Comparison of ENCODE assay signal across 9 mouse cellular contexts in genomic region chr4:149674814-149675377, GRCm38 (mm10). TPM values are rescaled to one million over a fixed set of nuclear protein-coding genes. Genes with fewer than 3 reads are reported as not detected.
DNase-seq lines count a peak whose midpoint lies in the region; ATAC-seq lines count a peak whose summit lies in the region.
"Had no signal": no experiment of that assay in that cellular context is flagged by ENCODE, and none has a peak within 500 bp of the region (broad histone marks: within the 10 kb centered on the region; RNA-seq: fewer than 3 reads in every experiment).

No protein-coding gene starts in this region.

- ATAC-seq in kidney, embryonic 14.5 days (ENCODE audit: low FRiP score, low TSS enrichment), result no peak
- no peak for ATAC-seq in embryonic facial prominence, embryonic 13.5 days (ENCODE audit: insufficient number of reproducible peaks, insufficient read depth, low FRiP score, low TSS enrichment, low read depth)
- ATAC-seq in hindbrain, embryonic 14.5 days (ENCODE audit: low FRiP score), result no peak
- no peak for ATAC-seq in midbrain, embryonic 15.5 days (replicated peaks)

- H3K4me3 ChIP-seq in kidney, embryonic 14.5 days (ENCODE audit: low read length), result peak overlapping the region; percentile 60
- peak overlapping the region; percentile 70 for H3K4me3 ChIP-seq in embryonic facial prominence, embryonic 13.5 days
- H3K4me3 ChIP-seq in hindbrain, embryonic 14.5 days (replicated peaks; ENCODE audit: low read length), result peak overlapping the region; percentile 71
- H3K4me3 ChIP-seq in midbrain, embryonic 15.5 days, result peak overlapping the region; percentile 60

- H3K9me3 ChIP-seq in kidney, embryonic 14.5 days (ENCODE audit: control insufficient read depth, low read length), result no peaks in the 10 kb centered on the region
- no peaks in the 10 kb centered on the region for H3K9me3 ChIP-seq in embryonic facial prominence, embryonic 13.5 days
- H3K9me3 ChIP-seq in hindbrain, embryonic 14.5 days (ENCODE audit: control insufficient read depth, low read length), result no peaks in the 10 kb centered on the region
- H3K9me3 ChIP-seq in midbrain, embryonic 15.5 days, result no peaks in the 10 kb centered on the region

- 0 out of 2 replicates have a peak, but pooled peaks cover 11% of the 10 kb centered on the region for H3K4me1 ChIP-seq in kidney, embryonic 14.5 days (ENCODE audit: control insufficient read depth, insufficient read depth, low read length)
- peaks cover 18% of the 10 kb centered on the region for H3K4me1 ChIP-seq in embryonic facial prominence, embryonic 13.5 days
- H3K4me1 ChIP-seq in hindbrain, embryonic 14.5 days (replicated peaks; ENCODE audit: control insufficient read depth, insufficient read depth, low read length), result 0 out of 2 replicates have a peak, but pooled peaks cover 10% of the 10 kb centered on the region
- H3K4me1 ChIP-seq in midbrain, embryonic 15.5 days, result peaks cover 16% of the 10 kb centered on the region; the same call in 1 of the 2 replicates

- H3K4me2 ChIP-seq in kidney, embryonic 14.5 days (replicated peaks; ENCODE audit: low read depth, low read length), result peak overlapping the region; percentile 97
- peak overlapping the region; percentile 92 for H3K4me2 ChIP-seq in embryonic facial prominence, embryonic 13.5 days
- H3K4me2 ChIP-seq in hindbrain, embryonic 14.5 days (replicated peaks), result peak overlapping the region; percentile 84
- peak overlapping the region; percentile 71 for H3K4me2 ChIP-seq in midbrain, embryonic 15.5 days

- no peak overlapping the region for H3K27ac ChIP-seq in kidney, embryonic 14.5 days (ENCODE audit: low read depth, low read length)
- H3K27ac ChIP-seq in embryonic facial prominence, embryonic 13.5 days, result no peak overlapping the region
- peak overlapping the region; percentile 84 for H3K27ac ChIP-seq in hindbrain, embryonic 14.5 days
- H3K27ac ChIP-seq in midbrain, embryonic 15.5 days, result peak overlapping the region; percentile 81

- 13% methylated on average over 8 of the region's 8 CpGs for WGBS in kidney, embryonic 14.5 days
- 11% methylated on average over 8 of the region's 8 CpGs for WGBS in embryonic facial prominence, embryonic 13.5 days
- WGBS in hindbrain, embryonic 14.5 days, result 6% methylated on average over 8 of the region's 8 CpGs
- WGBS in midbrain, embryonic 15.5 days, result 7% methylated on average over 8 of the region's 8 CpGs

- H3K9ac ChIP-seq in kidney, embryonic 14.5 days (ENCODE audit: low read depth, low read length), result peak overlapping the region; percentile 58; the same call in 1 of the 2 replicates
- H3K9ac ChIP-seq in embryonic facial prominence, embryonic 13.5 days, result peak overlapping the region; percentile 69
- H3K9ac ChIP-seq in hindbrain, embryonic 14.5 days, result peak overlapping the region; percentile 88
- peak overlapping the region; percentile 64 for H3K9ac ChIP-seq in midbrain, embryonic 15.5 days

- H3K36me3 ChIP-seq in kidney, embryonic 14.5 days (ENCODE audit: control insufficient read depth, insufficient read depth, low read length), result no peaks in the 10 kb centered on the region
- 0 out of 2 replicates have a peak, but pooled peaks cover 3% of the 10 kb centered on the region for H3K36me3 ChIP-seq in embryonic facial prominence, embryonic 13.5 days
- peaks cover 22% of the 10 kb centered on the region for H3K36me3 ChIP-seq in hindbrain, embryonic 14.5 days (replicated peaks; ENCODE audit: control insufficient read depth, insufficient read depth)
- H3K36me3 ChIP-seq in midbrain, embryonic 15.5 days (replicated peaks), result no peaks in the 10 kb centered on the region; the same call in 1 of the 2 replicates

- no peak for DNase-seq in kidney, postnatal 4 days
- DNase-seq in hindbrain, embryonic 14.5 days (ENCODE audit: low spot score), result no peak
- no peak for DNase-seq in frontal cortex, adult 2 months (ENCODE audit: extremely low spot score in 1 of 2, low spot score in 1 of 2)
- DNase-seq in left cerebral cortex, adult 9 months (ENCODE audit: low spot score in 2 of 2), result no peak
- no peak for DNase-seq in frontal cortex, postnatal 36 days (ENCODE audit: low spot score in 2 of 2)
- DNase-seq: kidney, adult 18-20 months had no signal

- peaks cover 18% of the 10 kb centered on the region; the same call in 1 of the 2 replicates for H3K27me3 ChIP-seq in kidney, embryonic 14.5 days (ENCODE audit: control insufficient read depth, insufficient read depth, low read length)
- peaks cover 35% of the 10 kb centered on the region for H3K27me3 ChIP-seq in embryonic facial prominence, embryonic 13.5 days
- no peaks in the 10 kb centered on the region for H3K27me3 ChIP-seq in hindbrain, embryonic 14.5 days (ENCODE audit: control insufficient read depth, insufficient read depth, low read length)
- H3K27me3 ChIP-seq in midbrain, embryonic 15.5 days (replicated peaks), result no peaks in the 10 kb centered on the region

RNA-seq across cellular contexts. Expression of gene Pik3cd, which starts 27.5 kb away (rescaled TPM):
- 1.8 and 5.5 TPM in 2 replicates for polyA plus RNA-seq in kidney, embryonic 14.5 days (2014; fragmentation: Nextera tagmentation; extraction: Ambion mirVana)
- polyA plus RNA-seq in embryonic facial prominence, embryonic 13.5 days (2015; fragmentation: Nextera tagmentation; extraction: Ambion mirVana), result 4.4 and 4.9 TPM in 2 replicates
- polyA plus RNA-seq in hindbrain, embryonic 14.5 days (2014; fragmentation: Nextera tagmentation; extraction: Ambion mirVana), result 15.3 and 16.5 TPM in 2 replicates
- polyA plus RNA-seq in midbrain, embryonic 15.5 days (2015; fragmentation: Nextera tagmentation; extraction: Ambion mirVana), result 14.0 and 15.5 TPM in 2 replicates
- 13.5 and 15.2 TPM in 2 replicates for polyA plus RNA-seq in frontal cortex, adult 2 months (2012; rRNA removed)

Comparison
In these comparisons a context has a peak if more than half of its experiments do, and no peak if none do; other contexts are left out.
1. H3K27ac ChIP-seq: peak in hindbrain, embryonic 14.5 days (single experiment) and midbrain, embryonic 15.5 days (single experiment); none in kidney, embryonic 14.5 days (single experiment) and embryonic facial prominence, embryonic 13.5 days (single experiment).
2. Peak in every context shown above with its lines, with median percentiles within 50 percentile points of each other: H3K4me2 ChIP-seq, H3K4me3 ChIP-seq and H3K9ac ChIP-seq.